Mouse (Mus musculus) midbrain, postnatal 0 days (tissue): ENCODE data around the gene Tff3. TPM values are rescaled to one million over a fixed set of nuclear protein-coding genes. Genes with fewer than 3 reads are reported as not detected.

ENCODE experiments used
- ATAC-seq: fragments of 200-750 bp; cut with Nextera tagmentation; 2 replicates; pipeline ENCODE4 v1.8.0; 2017; ENCODE audit warnings: moderate number of reproducible peaks, mild to moderate bottlenecking, moderate TSS enrichment, moderate library complexity; ENCODE audit not compliant: low FRiP score
- DNase-seq: peaks from one replicate; pipeline ENCODE4 v3.0.0-alpha.2; 2015; ENCODE audit warnings: low spot score
- H3K27ac ChIP-seq: fragments of 300-500 bp; sonication (generic); 2 replicates; pipeline ENCODE4 v1.5.1; 2014; ENCODE audit warnings: low read depth, mild to moderate bottlenecking, low read length, mixed read lengths
- H3K27me3 ChIP-seq: fragments of 300-500 bp; sonication (generic); 2 replicates; pipeline ENCODE4 v1.6.1; 2014; ENCODE audit warnings: low read length, control low read depth, mixed read lengths; ENCODE audit not compliant: insufficient read depth
- H3K36me3 ChIP-seq: fragments of 300-500 bp; sonication (generic); 2 replicates; pipeline ENCODE4 v1.6.1; 2014; ENCODE audit warnings: low read length, control low read depth, mixed read lengths; ENCODE audit not compliant: insufficient read depth
- H3K4me1 ChIP-seq: fragments of 300-500 bp; sonication (generic); 2 replicates; pipeline ENCODE4 v1.6.1; 2014; ENCODE audit warnings: mild to moderate bottlenecking, control low read depth, antibody characterized with exemption, low read length, mixed read lengths; ENCODE audit not compliant: insufficient read depth
- H3K4me2 ChIP-seq: fragments of 300-500 bp; sonication (generic); 2 replicates; pipeline ENCODE4 v1.6.1; 2014; ENCODE audit warnings: low read depth, mild to moderate bottlenecking, low read length, mixed read lengths; ENCODE audit not compliant: poor library complexity, severe bottlenecking
- H3K4me3 ChIP-seq: fragments of 300-500 bp; sonication (generic); 2 replicates; pipeline ENCODE4 v1.5.1; 2014; ENCODE audit warnings: low read depth, mild to moderate bottlenecking, low read length, moderate library complexity
- H3K9ac ChIP-seq: fragments of 300-500 bp; sonication (generic); replicated peaks from 2 replicates; pipeline ENCODE4 v1.6.1; 2014; ENCODE audit warnings: mild to moderate bottlenecking, low read length, moderate library complexity, mixed read lengths; ENCODE audit not compliant: poor library complexity, severe bottlenecking
- H3K9me3 ChIP-seq: fragments of 300-500 bp; sonication (generic); 2 replicates; pipeline ENCODE4 v1.6.1; 2016; ENCODE audit warnings: low read length, control low read depth
- CTCF ChIP-seq: IDR thresholded peaks from 2 replicates; pipeline ENCODE4 v1.5.1; 2016; ENCODE audit warnings: antibody characterized with exemption, mild to moderate bottlenecking
- WGBS: fragments of 180-500 bp; shearing (Covaris S2); extraction: QIAGEN DNeasy Blood & Tissue Kit; methylation state at CpG from one replicate; pipeline ENCODE4 v1.1.7; 2014; 5-methylcytosine and 5-hydroxymethylcytosine counted together
- polyA plus RNA-seq: library from polyadenylated mRNA; unstranded; fragments of >200 nt; fragmentation: Nextera tagmentation; extraction: Ambion mirVana; gene quantifications from 2 replicates; pipeline ENCODE4 v1.2.1, GENCODE M21; 2015
- total RNA-seq: library from RNA; depleted of rRNA; stranded (reverse); fragments of >200 nt; gene quantifications from 2 replicates; pipeline ENCODE4 v1.2.3, GENCODE M21; 2014

Tff3 gene
- total and polyA plus RNA-seq, 2 experiments from 2014 or later: 0.83 TPM; not detected in 1

DNA sequence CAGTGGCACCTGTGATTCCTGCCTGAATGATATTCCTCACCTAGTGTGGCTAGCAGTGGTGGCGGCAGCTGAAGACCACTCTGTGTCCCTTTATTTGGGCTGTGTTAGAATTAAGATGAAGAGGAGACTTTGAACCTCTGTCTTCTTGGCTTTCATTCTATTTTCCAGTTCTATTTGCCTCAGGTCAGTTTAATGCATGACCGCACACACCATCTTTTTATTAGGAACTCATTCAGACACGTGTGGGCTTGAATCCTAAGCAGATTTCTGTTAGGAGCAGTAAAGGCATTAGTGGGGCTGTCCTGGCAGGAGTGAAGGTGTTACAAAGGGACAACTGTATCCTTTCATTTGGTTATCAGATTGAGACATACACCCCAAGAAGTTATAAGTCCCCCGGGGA, 30.8 kb upstream of the Tff3 start:
- Histone ChIP-seq H3K4me1 (no peaks in the 10 kb centered on the region), H3K9me3 (no peaks in the 10 kb centered on the region), H3K36me3 (no peaks in the 10 kb centered on the region), H3K9ac (no peak overlapping the region), H3K4me2 (no peak overlapping the region), H3K27ac (no peak overlapping the region), H3K4me3 (no peak overlapping the region), H3K27me3 (no peaks in the 10 kb centered on the region)
- DNase-seq (no peak), ATAC-seq (no peak)
- WGBS: 53% methylated on average over 4 of the region's 4 CpGs
- no peak for TF ChIP-seq CTCF

DNA sequence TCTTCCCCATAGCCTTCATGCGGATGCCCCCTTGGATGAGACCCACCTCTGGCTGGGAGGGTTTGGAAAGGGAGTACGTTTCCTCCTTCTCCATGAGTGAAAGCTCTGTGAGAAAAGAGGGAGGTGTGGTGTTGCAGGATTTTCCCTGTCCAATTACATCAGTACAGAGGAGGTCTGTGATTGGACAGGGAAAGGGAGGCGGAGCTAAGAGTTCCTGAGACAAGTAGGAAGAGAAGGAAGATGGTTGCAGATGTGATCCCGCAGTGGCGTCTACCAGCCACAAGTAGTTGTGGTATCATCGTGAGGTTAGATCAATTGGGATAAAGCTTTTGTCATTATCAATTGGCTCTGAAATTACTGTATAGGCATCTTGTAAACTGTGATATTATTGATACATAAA, 28.5 kb upstream of the Tff3 start:
- Histone ChIP-seq H3K9ac (no peak overlapping the region), H3K4me1 (no peaks in the 10 kb centered on the region), H3K27ac (no peak overlapping the region), H3K4me2 (no peak overlapping the region), H3K27me3 (no peaks in the 10 kb centered on the region), H3K9me3 (no peaks in the 10 kb centered on the region), H3K36me3 (no peaks in the 10 kb centered on the region), H3K4me3 (no peak overlapping the region)
- WGBS: 83% methylated on average over 6 of the region's 6 CpGs
- DNase-seq (no peak), ATAC-seq (no peak)
- no peak for TF ChIP-seq CTCF

DNA sequence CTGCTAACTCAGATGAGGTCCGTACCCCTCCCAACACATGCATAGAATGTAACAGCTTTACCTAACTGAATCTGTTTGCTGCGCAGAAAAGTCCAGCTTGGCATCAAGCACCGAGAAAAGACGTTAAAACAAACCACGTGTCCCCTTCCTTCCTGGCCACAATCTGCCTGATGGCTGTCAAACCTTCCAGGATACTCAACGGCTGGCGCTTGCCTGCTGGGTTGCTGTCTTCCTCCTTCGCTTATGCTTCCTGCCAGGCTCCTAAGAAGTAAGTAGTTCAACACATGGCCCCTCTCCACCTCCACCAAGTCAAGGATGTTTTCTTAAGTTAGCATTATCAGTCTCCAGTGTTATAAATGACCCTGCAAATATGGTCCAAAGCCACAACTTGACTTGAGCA, 24.3 kb upstream of the Tff3 start:
- H3K9me3 ChIP-seq: no peaks in the 10 kb centered on the region
- no peaks in the 10 kb centered on the region for H3K36me3 ChIP-seq
- TF ChIP-seq CTCF: no peak
- no peak for ATAC-seq
- H3K27ac ChIP-seq: no peak overlapping the region
- DNase-seq: no peak
- 79% methylated on average over 8 of the region's 8 CpGs for WGBS
- H3K9ac ChIP-seq: no peak overlapping the region
- H3K27me3 ChIP-seq: no peaks in the 10 kb centered on the region
- no peak overlapping the region for H3K4me3 ChIP-seq
- H3K4me2 ChIP-seq: no peak overlapping the region
- H3K4me1 ChIP-seq: no peaks in the 10 kb centered on the region

DNA sequence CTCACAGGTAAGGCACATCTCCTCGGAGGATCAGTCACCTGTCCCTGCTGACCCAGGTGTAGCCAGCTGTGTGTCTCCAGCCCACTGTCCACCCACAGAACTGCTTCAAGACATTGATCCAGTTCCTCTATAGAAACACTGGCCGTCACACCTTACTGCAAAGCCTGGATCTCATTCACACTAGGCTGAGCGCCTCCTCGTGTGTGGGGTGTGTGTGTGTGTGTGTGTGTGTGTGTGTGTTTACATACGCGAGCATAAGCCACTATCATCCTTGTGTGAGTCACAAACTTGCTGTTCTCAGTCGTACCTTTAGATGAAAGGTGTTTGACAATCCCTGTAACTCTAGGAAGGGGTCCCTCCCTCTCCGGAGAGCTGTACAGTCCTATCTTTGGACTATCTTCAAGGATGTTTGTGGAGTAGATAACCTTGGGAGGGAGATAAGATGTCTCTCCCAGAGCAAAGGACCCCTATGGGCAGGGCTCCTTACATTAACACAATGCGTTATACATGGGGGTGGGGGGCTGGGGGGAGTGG, 23.6 kb upstream of the Tff3 start:
- H3K36me3 ChIP-seq: no peaks in the 10 kb centered on the region
- H3K4me1 ChIP-seq: no peaks in the 10 kb centered on the region
- DNase-seq: no peak
- no peak for ATAC-seq
- no peak overlapping the region for H3K4me2 ChIP-seq
- no peak overlapping the region for H3K27ac ChIP-seq
- no peaks in the 10 kb centered on the region for H3K9me3 ChIP-seq
- H3K4me3 ChIP-seq: no peak overlapping the region
- no peak overlapping the region for H3K9ac ChIP-seq
- 82% methylated on average over 9 of the region's 9 CpGs for WGBS
- TF ChIP-seq CTCF: no peak
- H3K27me3 ChIP-seq: no peaks in the 10 kb centered on the region

DNA sequence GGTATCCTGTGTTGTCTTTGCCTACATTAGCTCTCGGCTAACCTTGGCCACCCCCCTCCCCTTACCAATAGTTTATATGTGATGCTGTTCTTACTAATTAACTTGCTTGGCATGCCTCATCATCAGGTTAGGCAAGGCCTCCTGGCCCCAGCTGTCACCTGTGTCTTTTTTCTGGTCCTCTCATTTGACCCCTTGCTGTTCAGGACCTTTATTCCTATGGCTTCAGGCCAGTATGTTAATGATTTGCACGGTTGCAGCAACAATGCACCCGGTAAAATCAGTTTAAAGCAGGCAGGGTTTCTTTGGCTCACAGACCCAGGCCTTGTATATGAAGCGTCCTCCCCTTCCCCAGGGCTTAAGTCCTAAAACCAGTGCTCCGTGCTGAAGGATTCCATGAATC, 23.1 kb upstream of the Tff3 start:
- H3K27me3 ChIP-seq: no peaks in the 10 kb centered on the region
- no peaks in the 10 kb centered on the region for H3K36me3 ChIP-seq
- no peak for TF ChIP-seq CTCF
- H3K4me1 ChIP-seq: no peaks in the 10 kb centered on the region
- DNase-seq (no peak), ATAC-seq (no peak)
- 22% methylated on average over 5 of the region's 5 CpGs for WGBS
- H3K9ac ChIP-seq: no peak overlapping the region
- no peak overlapping the region for H3K27ac ChIP-seq
- H3K4me3 ChIP-seq: no peak overlapping the region
- no peaks in the 10 kb centered on the region for H3K9me3 ChIP-seq
- H3K4me2 ChIP-seq: no peak overlapping the region

DNA sequence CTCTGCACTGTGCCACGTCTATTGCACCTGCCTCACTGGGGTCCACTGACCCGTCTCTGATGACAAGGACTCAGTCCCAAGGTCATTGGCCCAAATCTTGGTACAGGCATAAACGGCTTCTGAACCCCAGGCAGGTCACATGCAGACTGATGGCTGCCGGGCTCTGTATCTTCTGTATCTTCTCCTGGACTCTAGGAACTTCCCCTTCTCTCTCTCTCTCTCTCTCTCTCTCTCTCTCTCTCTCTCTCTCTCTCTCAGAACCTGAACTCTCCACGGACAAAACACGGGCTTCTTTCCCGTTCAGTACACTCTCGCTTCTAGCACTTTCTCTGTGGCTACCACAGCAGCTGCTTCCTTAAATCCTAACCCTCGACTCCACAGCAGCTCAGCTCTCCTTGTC, 16.6 kb upstream of the Tff3 start:
- no peak for ATAC-seq
- 85% methylated on average over 9 of the region's 9 CpGs for WGBS

More for the DNA sequence above, 16.6 kb upstream of the Tff3 start:
- H3K27me3 ChIP-seq: no peaks in the 10 kb centered on the region
- H3K4me1 ChIP-seq: no peaks in the 10 kb centered on the region
- no peak overlapping the region for H3K9ac ChIP-seq
- H3K27ac ChIP-seq: no peak overlapping the region
- H3K36me3 ChIP-seq: no peaks in the 10 kb centered on the region
- no peaks in the 10 kb centered on the region for H3K9me3 ChIP-seq
- no peak for TF ChIP-seq CTCF
- no peak overlapping the region for H3K4me3 ChIP-seq
- H3K4me2 ChIP-seq: no peak overlapping the region
- DNase-seq: no peak
